In the genomic region with DNA sequence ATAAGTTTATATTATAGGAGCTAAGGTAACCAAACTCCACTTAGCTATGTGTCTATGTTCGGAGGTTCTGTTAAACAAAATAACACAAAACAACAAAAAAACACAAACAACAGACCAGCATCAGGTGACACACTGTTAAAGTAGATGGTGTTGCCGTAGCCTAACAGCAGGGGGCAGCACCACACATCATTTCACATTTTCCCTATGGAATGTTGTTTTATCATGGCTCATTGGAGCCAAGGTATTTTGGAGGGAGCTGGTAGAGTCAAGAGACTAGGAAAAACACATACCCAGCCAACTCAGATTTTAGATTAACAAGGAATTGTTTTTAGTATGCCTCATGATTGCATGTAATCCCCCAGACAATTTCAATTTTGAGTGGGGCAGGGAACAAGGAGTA, we compare ENCODE assay signal across 9 mouse cellular contexts. TPM values are rescaled to one million over a fixed set of nuclear protein-coding genes. Genes with fewer than 3 reads are reported as not detected.
DNase-seq lines count a peak whose midpoint lies in the region; ATAC-seq and TF ChIP-seq lines count a peak whose summit lies in the region.
"Had no signal": no experiment of that assay in that cellular context is flagged by ENCODE, and none has a peak within 500 bp of the region (broad histone marks: within the 10 kb centered on the region; RNA-seq: fewer than 3 reads in every experiment).

No protein-coding gene starts in this region.

- no peaks in the 10 kb centered on the region for H3K27me3 ChIP-seq in cerebellum, adult 2 months (ENCODE audit: control insufficient read depth, insufficient read depth, low read length)

- peak; percentile 86 for ATAC-seq in frontal cortex, adult (ENCODE audit: low TSS enrichment)

- H3K4me1 ChIP-seq in ES-E14 (ENCODE audit: control insufficient read depth in 2 of 2, insufficient read depth in 2 of 2, low read length in 2 of 2, poor library complexity in 1 of 2): peaks cover 4 to 6% of the 10 kb centered on the region in 2 experiments; a peak in 1 of 4 replicates
- 0 out of 2 replicates have a peak, but pooled peaks cover 3% of the 10 kb centered on the region for H3K4me1 ChIP-seq in cerebellum, adult 2 months (ENCODE audit: control insufficient read depth, insufficient read depth, low read length)

- TF ChIP-seq POLR2A in cerebellum, adult 2 months (IDR thresholded peaks at IDR 0.05; ENCODE audit: borderline replicate concordance, insufficient read depth, low read length): no peak

- H3K36me3 ChIP-seq in ES-E14 (ENCODE audit: control insufficient read depth, insufficient read depth, low read length, poor library complexity, severe bottlenecking): peaks cover 2% of the 10 kb centered on the region; the same call in 1 of the 2 replicates

- TF ChIP-seq CTCF in cerebellum, adult 2 months (IDR thresholded peaks at IDR 0.05; ENCODE audit: borderline replicate concordance, insufficient read depth, low read depth, low read length): peak; percentile 75; the same call in 1 of the 2 replicates

- WGBS in cerebellum, adult 2 months: 13% methylated on average over 2 of the region's 2 CpGs

- H3K4me3 ChIP-seq in ES-E14 (ENCODE audit: insufficient read depth in 1 of 2, low read depth in 1 of 2, low read length in 2 of 2, poor library complexity in 1 of 2, severe bottlenecking in 1 of 2): no peak overlapping the region
- no peak overlapping the region for H3K4me3 ChIP-seq in cerebellum, adult 2 months (replicated peaks; ENCODE audit: insufficient read depth, low read depth, low read length)

- no peak overlapping the region for H3K9ac ChIP-seq in ES-E14 (ENCODE audit: insufficient read depth, low read depth, low read length, poor library complexity, severe bottlenecking)

- no peaks in the 10 kb centered on the region for H3K9me3 ChIP-seq in ES-E14 (ENCODE audit: control insufficient read depth, insufficient read depth, low read depth, low read length)

- DNase-seq in 3T3-L1 (ENCODE audit: low read depth, low spot score) (peak; percentile 85), ES-E14 (ENCODE audit: low read depth, low spot score) (peak; percentile 69)
- peak; percentile 30 to 53 for DNase-seq in cerebellum, adult 2 months
- DNase-seq in kidney, adult 8-10 months: peak; percentile 84 to 88
- DNase-seq in left cerebral cortex, postnatal 4 days: peak; percentile 58
- DNase-seq in ovary, postnatal 36 days (ENCODE audit: low spot score): peak; percentile 60
- DNase-seq in thymus, adult 18-20 months: no peak

- in situ Hi-C loops in ES-E14 (cut with MboI; ENCODE audit: low sequenced_read_pairs in 2 of 2, unreplicated experiment in 2 of 2): no loop called here

- H3K27ac ChIP-seq in ES-E14 (ENCODE audit: insufficient read depth, low read depth, low read length, poor library complexity, severe bottlenecking): no peak overlapping the region
- no peak overlapping the region for H3K27ac ChIP-seq in cerebellum, adult 2 months (ENCODE audit: insufficient read depth, low read length)

- intact Hi-C loops in left cerebral cortex, postnatal 4 days (cut with DNase I): loop anchor here (5.0 kb wide), 1 partner anchor 96 kb away; the partner anchor contains the start of gene Sec62

TF ChIP-seq in ES-E14, 5 proteins besides CTCF, POLR2A, EP300 and RAD21:
- TF ChIP-seq ZNF384 (IDR thresholded peaks at IDR 0.05; ENCODE audit: low read depth, low read length) (no peak), ZC3H11A (IDR thresholded peaks at IDR 0.05; ENCODE audit: borderline replicate concordance, low read depth, low read length) (peak; percentile 44; the same call in 1 of the 2 replicates), HCFC1 (IDR thresholded peaks at IDR 0.05; ENCODE audit: borderline replicate concordance, insufficient read depth, low read length) (no peak), CHD2 (IDR thresholded peaks at IDR 0.05; ENCODE audit: low read depth, low read length) (no peak)

RNA-seq across cellular contexts. Expression of gene Lrrc31, which starts 3.3 kb away (rescaled TPM):
- 4.3 and 11.4 TPM in 2 replicates for total RNA-seq in ES-E14 (2012; rRNA removed)
- polyA plus RNA-seq in cerebellum, adult 2 months (2012; rRNA removed): not detected in 2 replicates
- not detected for total RNA-seq in left cerebral cortex, postnatal 4 days (2021)
- total RNA-seq: gastrocnemius, postnatal 36 days had no signal

RNA-seq across cellular contexts. Expression of gene Lrrc34, which starts 48.7 kb away (rescaled TPM):
- total RNA-seq in ES-E14 (2012; rRNA removed): 5.6 and 11.3 TPM in 2 replicates
- polyA plus RNA-seq in cerebellum, adult 2 months (2012; rRNA removed): 0.21 and 0.24 TPM in 2 replicates
- total RNA-seq in left cerebral cortex, postnatal 4 days (2021): under 1 TPM in 1 of 2 experiments, not detected in 1; 0.58 TPM
- total RNA-seq: gastrocnemius, postnatal 36 days had no signal

RNA-seq across cellular contexts. Expression of gene Samd7, which starts 49.7 kb away (rescaled TPM):
- total RNA-seq in ES-E14 (2012; rRNA removed): 0.21 and 0.49 TPM in 2 replicates
- polyA plus RNA-seq in cerebellum, adult 2 months (2012; rRNA removed): 0.05 and 0.15 TPM in 2 replicates
- total RNA-seq in left cerebral cortex, postnatal 4 days (2021): under 1 TPM in 1 of 2 experiments, not detected in 1; 0.22 TPM
- total RNA-seq: gastrocnemius, postnatal 36 days had no signal

RNA-seq across cellular contexts. Expression of gene Lrriq4, which starts 52.0 kb away (rescaled TPM):
- 1.9 and 3.8 TPM in 2 replicates for total RNA-seq in ES-E14 (2012; rRNA removed)
- polyA plus RNA-seq in cerebellum, adult 2 months (2012; rRNA removed): not detected in 2 replicates
- total RNA-seq in left cerebral cortex, postnatal 4 days (2021): not detected
- total RNA-seq: gastrocnemius, postnatal 36 days had no signal

Comparison
In these comparisons a context has a peak if more than half of its experiments do, and no peak if none do; other contexts are left out.
1. DNase-seq: peak in 3T3-L1 (single experiment), ES-E14 (single experiment), cerebellum, adult 2 months (2 of 2), kidney, adult 8-10 months (2 of 2), left cerebral cortex, postnatal 4 days (single experiment) and ovary, postnatal 36 days (single experiment); none in thymus, adult 18-20 months (0 of 2).